Mouse (Mus musculus) liver, embryonic 16.5 days (tissue): ENCODE data around the gene Tcf20. TPM values are rescaled to one million over a fixed set of nuclear protein-coding genes. Genes with fewer than 3 reads are reported as not detected.

Source experiments
- ATAC-seq: fragments of 200-750 bp; cut with Nextera tagmentation; 2 replicates; pipeline ENCODE4 v1.8.0; 2017; ENCODE audit warnings: low read depth, mild to moderate bottlenecking, moderate number of reproducible peaks, moderate library complexity
- H3K27ac ChIP-seq: fragments of 300-500 bp; sonication (generic); 2 replicates; pipeline ENCODE4 v1.5.1; 2014; ENCODE audit warnings: mild to moderate bottlenecking, low read length
- H3K27me3 ChIP-seq: fragments of 300-500 bp; sonication (generic); 2 replicates; pipeline ENCODE4 v1.6.1; 2014; ENCODE audit warnings: low read depth, low read length, mixed read lengths; ENCODE audit not compliant: control insufficient read depth, insufficient read depth
- H3K36me3 ChIP-seq: fragments of 300-500 bp; sonication (generic); 2 replicates; pipeline ENCODE4 v1.6.1; 2014; ENCODE audit warnings: mild to moderate bottlenecking; ENCODE audit not compliant: control insufficient read depth, insufficient read depth
- H3K4me1 ChIP-seq: fragments of 300-500 bp; sonication (generic); 2 replicates; pipeline ENCODE4 v1.6.1; 2014; ENCODE audit warnings: low read depth, low read length, mixed read lengths; ENCODE audit not compliant: control insufficient read depth
- H3K4me2 ChIP-seq: fragments of 300-500 bp; sonication (generic); 2 replicates; pipeline ENCODE4 v1.6.1; 2014; ENCODE audit warnings: low read depth, low read length, mixed read lengths
- H3K4me3 ChIP-seq: fragments of 300-500 bp; sonication (generic); 2 replicates; pipeline ENCODE4 v1.5.1; 2014; ENCODE audit warnings: low read depth, mild to moderate bottlenecking, low read length
- H3K9ac ChIP-seq: fragments of 300-500 bp; sonication (generic); 2 replicates; pipeline ENCODE4 v1.6.1; 2014; ENCODE audit warnings: low read depth, low read length
- H3K9me3 ChIP-seq: fragments of 300-500 bp; sonication (generic); replicated peaks from 2 replicates; pipeline ENCODE4 v1.6.1; 2016; ENCODE audit warnings: low read length; ENCODE audit not compliant: control insufficient read depth
- WGBS: fragments of 180-500 bp; shearing (Covaris S2); extraction: QIAGEN DNeasy Blood & Tissue Kit; methylation state at CpG from one replicate; pipeline ENCODE4 v1.1.7; 2014; ENCODE audit not compliant: insufficient replicate concordance; 5-methylcytosine and 5-hydroxymethylcytosine counted together
- polyA plus RNA-seq: library from polyadenylated mRNA; unstranded; fragments of >200 nt; fragmentation: Nextera tagmentation; extraction: Ambion mirVana; gene quantifications from 2 replicates; pipeline ENCODE4 v1.2.1, GENCODE M21; 2015

Gene Tcf20
- polyA plus RNA-seq, 1 experiment from 2014 or later: 2.1 TPM

GRCm38 (mm10) chr15:82983416-82984026, 4.2 kb downstream of the Tcf20 start:
- Histone ChIP-seq H3K9me3 (no peaks in the 10 kb centered on the region), H3K4me3 (no peak overlapping the region), H3K4me1 (peaks cover 5% of the 10 kb centered on the region; the same call in 1 of the 2 replicates), H3K27ac (no peak overlapping the region), H3K9ac (no peak overlapping the region), H3K27me3 (peaks cover 37% of the 10 kb centered on the region), H3K4me2 (no peak overlapping the region), H3K36me3 (no peaks in the 10 kb centered on the region)
- no peak for ATAC-seq
- 33% methylated on average over 9 of the region's 9 CpGs for WGBS

GRCm38 (mm10) chr15:82982724-82983415, 4.8 kb downstream of the Tcf20 start:
- 28% methylated on average over 18 of the region's 18 CpGs for WGBS
- ATAC-seq: no peak
- peaks cover 34% of the 10 kb centered on the region for H3K27me3 ChIP-seq
- H3K4me2 ChIP-seq: no peak overlapping the region
- peaks cover 5% of the 10 kb centered on the region; the same call in 1 of the 2 replicates for H3K4me1 ChIP-seq
- H3K9ac ChIP-seq: no peak overlapping the region
- no peak overlapping the region for H3K4me3 ChIP-seq
- H3K36me3 ChIP-seq: no peaks in the 10 kb centered on the region
- H3K9me3 ChIP-seq: no peaks in the 10 kb centered on the region
- H3K27ac ChIP-seq: no peak overlapping the region

GRCm38 (mm10) chr15:82981676-82982520, 5.8 kb downstream of the Tcf20 start:
- no peak for ATAC-seq
- Histone ChIP-seq H3K4me3 (no peak overlapping the region), H3K4me2 (no peak overlapping the region), H3K9ac (no peak overlapping the region), H3K27me3 (peaks cover 28% of the 10 kb centered on the region), H3K4me1 (no peaks in the 10 kb centered on the region), H3K36me3 (no peaks in the 10 kb centered on the region), H3K9me3 (no peaks in the 10 kb centered on the region), H3K27ac (no peak overlapping the region)
- WGBS: 34% methylated on average over 15 of the region's 15 CpGs

GRCm38 (mm10) chr15:82979531-82979930, 8.1 kb downstream of the Tcf20 start:
- Histone ChIP-seq H3K4me1 (no peaks in the 10 kb centered on the region), H3K27ac (no peak overlapping the region), H3K9me3 (no peaks in the 10 kb centered on the region), H3K4me2 (no peak overlapping the region), H3K9ac (no peak overlapping the region), H3K36me3 (no peaks in the 10 kb centered on the region), H3K27me3 (peaks cover 16% of the 10 kb centered on the region), H3K4me3 (no peak overlapping the region)
- 65% methylated on average over 1 of the region's 1 CpGs for WGBS
- ATAC-seq: no peak

GRCm38 (mm10) chr15:82974471-82974870, 13.2 kb downstream of the Tcf20 start:
- WGBS: 40% methylated on average over 1 of the region's 1 CpGs
- H3K9ac ChIP-seq: no peak overlapping the region
- H3K27me3 ChIP-seq: peaks cover 2% of the 10 kb centered on the region; the same call in 1 of the 2 replicates
- no peak for ATAC-seq
- no peak overlapping the region for H3K4me3 ChIP-seq
- H3K4me2 ChIP-seq: no peak overlapping the region
- H3K36me3 ChIP-seq: no peaks in the 10 kb centered on the region
- H3K27ac ChIP-seq: no peak overlapping the region
- H3K9me3 ChIP-seq: no peaks in the 10 kb centered on the region
- no peaks in the 10 kb centered on the region for H3K4me1 ChIP-seq

GRCm38 (mm10) chr15:82969206-82969721, 18.4 kb downstream of the Tcf20 start:
- Histone ChIP-seq H3K36me3 (no peaks in the 10 kb centered on the region), H3K4me1 (no peaks in the 10 kb centered on the region), H3K4me2 (no peak overlapping the region), H3K27me3 (peaks cover 10% of the 10 kb centered on the region), H3K9me3 (no peaks in the 10 kb centered on the region), H3K9ac (no peak overlapping the region), H3K27ac (no peak overlapping the region), H3K4me3 (no peak overlapping the region)
- no peak for ATAC-seq
- WGBS: 11% methylated on average over 6 of the region's 6 CpGs

GRCm38 (mm10) chr15:82968449-82968848, 19.2 kb downstream of the Tcf20 start:
- H3K4me3 ChIP-seq: no peak overlapping the region
- 6% methylated on average over 22 of the region's 22 CpGs for WGBS
- H3K36me3 ChIP-seq: no peaks in the 10 kb centered on the region
- H3K9me3 ChIP-seq: no peaks in the 10 kb centered on the region
- H3K27me3 ChIP-seq: peaks cover 18% of the 10 kb centered on the region
- ATAC-seq: no peak
- H3K4me1 ChIP-seq: no peaks in the 10 kb centered on the region
- no peak overlapping the region for H3K4me2 ChIP-seq
- H3K9ac ChIP-seq: no peak overlapping the region
- no peak overlapping the region for H3K27ac ChIP-seq

- Histone ChIP-seq H3K27ac (no peak overlapping the region), H3K9me3 (no peaks in the 10 kb centered on the region), H3K27me3 (peaks cover 22% of the 10 kb centered on the region), H3K36me3 (no peaks in the 10 kb centered on the region), H3K4me2 (no peak overlapping the region), H3K4me3 (no peak overlapping the region), H3K9ac (no peak overlapping the region), H3K4me1 (no peaks in the 10 kb centered on the region)
- ATAC-seq: no peak
- 30% methylated on average over 6 of the region's 6 CpGs for WGBS
These were observed 19.7 kb downstream of the Tcf20 start for GRCm38 (mm10) chr15:82967947-82968346.
